Mouse (Mus musculus) ES-E14 (cell line): Measurements from ENCODE around the gene Med23.

ENCODE experiments used
- CHD2 ChIP-seq: IDR thresholded peaks from 2 replicates; pipeline ENCODE4 v1.6.1; 2014; ENCODE audit warnings: mild to moderate bottlenecking, low read depth, low read length, inconsistent platforms
- MAFK ChIP-seq: IDR thresholded peaks from 2 replicates; pipeline ENCODE4 v1.6.1; 2014; ENCODE audit warnings: mild to moderate bottlenecking, low read depth, low read length, inconsistent platforms; ENCODE audit not compliant: insufficient read depth
- ZNF384 ChIP-seq: IDR thresholded peaks from 2 replicates; pipeline ENCODE4 v1.6.1; 2012; ENCODE audit warnings: low read depth, low read length, inconsistent platforms

GRCm38 (mm10) chr10:24842676-24843075 lies 27.1 kb upstream of the Med23 start, which contains the start of gene Enpp3:
- no peak for TF ChIP-seq CHD2
- TF ChIP-seq MAFK, result no peak
- TF ChIP-seq ZNF384, result no peak
